Mouse (Mus musculus) inflammation-experienced regulatory T-cells, adult 6 months (primary cell): ENCODE measurements around the gene Ptk7. TPM values are rescaled to one million over a fixed set of nuclear protein-coding genes. Genes with fewer than 3 reads are reported as not detected.
A peak's percentile ranks its signal among the peaks of the same experiment; 100 is the strongest.
"Not testable (repeated sequence)": the region's sequence is repeated elsewhere in the genome, so short reads cannot be mapped to it uniquely, and the experiment has no call there.

Source experiments
- ATAC-seq: one replicate; pipeline ENCODE4 v1.8.0; 2017
- polyA plus RNA-seq, 3 experiments: library from polyadenylated mRNA; unstranded; fragments of 100-300 nt; shearing (Covaris generic); gene quantifications; one replicate each; pipeline ENCODE4 v1.2.1; 2017

Gene Ptk7
- polyA plus RNA-seq, 3 experiments from 2014 or later: not detected

DNA sequence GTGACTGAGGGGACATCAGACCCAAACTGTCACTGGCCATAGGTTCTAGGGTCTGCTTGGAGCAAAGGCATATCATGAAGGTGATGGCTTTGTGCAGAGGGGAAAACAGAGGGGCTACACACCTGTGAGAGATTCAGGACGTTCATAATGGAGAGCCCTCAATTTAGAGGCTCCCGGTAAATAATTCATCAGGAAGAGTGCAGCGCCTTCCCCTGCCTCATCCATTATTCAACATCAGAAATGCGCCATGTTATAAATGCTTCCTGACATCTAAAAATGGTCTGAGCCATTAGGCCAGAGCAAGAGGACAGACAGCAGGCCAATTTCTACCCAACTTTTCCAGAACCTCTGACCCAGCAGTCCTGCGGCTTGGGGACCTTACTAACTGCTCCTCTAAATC lies 24.2 kb downstream of the Ptk7 start:
- no peak for ATAC-seq

DNA sequence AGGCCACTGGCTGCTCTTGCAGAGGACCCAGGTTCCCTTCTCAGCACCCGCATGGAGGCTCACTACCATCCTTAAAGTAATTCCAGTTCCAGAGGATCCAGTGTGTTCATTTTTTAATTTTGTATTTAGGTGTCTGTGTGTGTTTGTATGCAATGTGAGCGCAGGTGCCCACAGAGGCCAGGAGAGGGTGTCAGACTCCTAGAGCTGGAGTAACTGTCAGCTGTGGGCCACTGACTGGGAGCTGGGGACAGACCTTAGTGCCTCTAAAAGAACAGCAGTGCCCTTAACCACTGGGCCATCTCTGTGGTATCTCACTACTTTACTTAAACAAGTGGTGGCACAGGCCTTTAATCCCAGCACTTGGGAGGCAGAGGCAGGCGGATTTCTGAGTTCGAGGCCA lies 26.1 kb downstream of the Ptk7 start:
- no peak for ATAC-seq

DNA sequence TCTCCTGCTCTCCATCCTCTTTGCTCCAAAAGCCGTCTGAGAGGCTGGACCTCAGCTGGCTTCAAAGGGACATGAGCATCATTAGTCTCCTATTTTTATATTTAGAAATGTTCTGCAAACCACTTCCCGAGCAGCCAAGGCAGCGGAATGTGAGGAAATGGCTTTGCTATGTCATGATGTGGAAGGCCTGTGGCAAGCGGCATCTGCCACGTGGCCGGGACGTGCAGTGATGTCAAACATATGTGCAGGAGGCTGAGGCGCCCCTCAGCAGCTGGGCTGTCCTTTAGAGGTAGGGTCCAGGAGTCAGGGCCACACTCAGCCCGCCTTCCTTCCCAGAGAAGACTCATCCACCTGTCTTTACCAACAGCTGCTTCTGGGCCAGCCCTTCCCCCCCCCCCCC lies 27.1 kb downstream of the Ptk7 start:
- ATAC-seq: no peak

DNA sequence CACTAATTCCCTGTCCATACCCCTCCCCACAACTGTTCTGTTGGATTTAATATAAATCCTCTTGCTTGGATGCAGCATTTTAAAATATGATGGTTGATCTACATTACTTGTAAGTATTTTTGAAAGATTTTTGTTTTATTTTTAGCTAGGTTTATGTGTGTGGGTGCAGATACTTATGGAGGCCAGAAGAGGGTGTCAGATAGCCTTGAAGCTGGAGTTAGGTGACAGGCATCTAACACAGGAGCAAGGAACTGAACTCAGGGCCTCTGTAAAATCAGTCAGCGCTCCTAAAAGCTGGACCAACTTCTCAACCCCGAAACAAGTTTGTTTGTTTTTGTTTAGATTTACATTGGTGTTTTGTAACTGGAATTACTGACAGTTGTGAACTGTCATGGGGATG lies 28.7 kb downstream of the Ptk7 start:
- no peak for ATAC-seq

DNA sequence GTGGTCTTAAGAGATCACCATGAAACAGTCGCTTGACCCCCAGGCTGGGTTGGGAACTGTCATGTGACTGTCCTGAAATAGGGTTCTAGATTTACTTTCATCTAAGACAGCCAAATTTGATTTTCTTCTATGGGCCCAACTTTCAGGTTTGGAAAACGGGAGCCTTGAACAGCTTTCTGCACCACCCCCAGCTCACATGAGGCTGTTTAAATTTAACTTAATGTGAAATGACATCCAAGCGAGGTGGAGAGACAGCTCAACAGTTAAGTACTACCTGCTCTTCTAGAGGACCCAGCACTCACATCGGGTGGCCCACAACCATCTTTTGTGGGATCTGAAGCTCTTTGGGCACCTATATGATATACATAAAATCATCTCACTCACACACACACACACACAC lies 30.3 kb downstream of the Ptk7 start:
- ATAC-seq: no peak

DNA sequence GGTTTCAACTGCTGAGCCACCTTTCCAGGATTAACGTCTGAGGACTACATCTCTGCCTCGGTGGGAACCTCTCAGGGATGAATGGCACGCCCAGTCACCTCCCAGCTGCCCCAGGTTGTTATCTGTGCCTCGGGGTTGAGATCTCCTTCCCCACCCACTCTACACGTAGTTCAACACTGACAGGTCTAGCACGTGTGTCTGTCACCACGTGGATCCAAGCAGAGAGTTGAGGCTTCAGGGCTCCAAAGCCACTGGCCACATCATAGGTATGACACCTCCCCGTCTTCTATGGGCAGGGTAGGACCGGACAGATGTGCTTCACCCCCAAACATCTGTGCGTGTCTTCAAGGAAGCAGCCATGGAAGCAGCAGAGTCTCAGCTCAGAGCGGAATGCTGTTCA lies 31.3 kb downstream of the Ptk7 start:
- ATAC-seq: no peak

DNA sequence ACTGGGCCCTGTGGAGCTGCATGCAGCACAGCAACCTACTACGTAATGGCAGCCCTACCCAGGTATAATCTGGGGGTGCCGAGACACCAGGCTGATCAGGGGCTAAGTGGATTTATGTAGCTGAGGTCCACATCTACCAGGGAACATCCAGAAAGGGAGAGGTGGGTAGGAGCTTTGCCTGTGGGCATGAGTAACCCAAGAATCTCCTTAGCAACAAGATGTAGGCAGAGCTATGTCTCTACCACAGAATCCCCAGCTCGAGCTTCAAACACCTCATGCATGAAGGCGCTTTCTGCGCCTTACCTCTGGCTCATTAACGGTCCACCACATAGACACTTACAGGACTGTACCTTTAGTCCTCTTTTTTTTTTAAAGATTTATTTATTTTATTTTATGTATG lies 34.0 kb downstream of the Ptk7 start:
- ATAC-seq: no peak

DNA sequence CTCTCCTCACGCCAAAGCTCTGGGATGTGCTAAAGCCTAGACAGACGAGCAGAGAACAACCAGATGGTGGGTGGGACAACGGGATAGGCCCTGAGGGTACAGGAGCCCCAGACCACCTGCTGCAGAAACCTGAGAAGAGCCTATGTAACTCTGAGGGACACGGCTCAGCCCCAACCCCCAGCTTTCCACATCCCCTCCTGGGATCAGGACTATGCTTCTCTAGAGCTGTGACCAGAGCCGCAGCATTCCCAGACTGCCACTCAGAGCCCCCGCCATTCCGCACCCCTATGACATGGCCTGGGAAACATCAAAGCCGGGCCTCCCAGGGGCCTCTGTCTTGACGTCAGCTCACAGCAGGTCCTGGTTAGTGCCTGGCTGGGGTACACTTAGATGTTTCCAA lies 34.7 kb downstream of the Ptk7 start:
- no peak for ATAC-seq

DNA sequence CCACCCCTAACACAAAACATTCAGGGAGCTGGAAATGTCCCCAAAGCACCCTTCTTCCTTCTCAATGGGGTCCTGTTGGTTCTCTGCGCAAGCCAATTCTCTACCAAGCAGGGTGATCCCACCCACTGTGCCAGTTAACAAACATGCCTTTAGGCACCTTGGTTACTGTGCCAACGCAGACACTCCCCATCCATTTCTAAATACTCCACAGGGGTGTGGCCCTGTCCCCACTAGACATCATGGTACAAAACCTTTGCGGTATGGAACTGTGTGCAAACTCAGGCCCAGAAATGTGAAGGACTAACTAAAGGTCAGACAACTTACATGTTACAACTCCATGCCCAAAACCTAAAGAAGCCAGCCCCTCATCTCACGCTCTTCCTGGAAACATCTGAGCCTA lies 36.2 kb downstream of the Ptk7 start:
- no peak for ATAC-seq

DNA sequence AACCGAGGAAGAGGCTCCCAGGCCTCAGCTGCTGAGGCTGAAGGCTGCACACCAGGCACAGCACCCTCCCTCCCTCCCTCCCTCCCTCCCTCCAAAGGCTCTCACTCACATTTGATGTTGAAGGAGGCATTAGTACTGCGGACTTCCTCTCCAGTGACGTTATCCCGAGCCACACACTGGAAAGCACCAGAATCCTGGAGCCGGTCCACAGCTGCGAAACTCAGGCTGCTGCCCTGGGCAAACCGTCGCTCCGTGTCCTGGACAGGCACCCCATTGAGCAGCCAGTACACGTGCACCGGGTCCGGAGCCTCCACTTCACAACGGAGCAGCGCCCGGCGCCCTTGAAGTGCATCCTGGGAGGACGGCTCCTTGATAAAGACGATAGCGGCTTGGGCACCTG lies 37.9 kb downstream of the Ptk7 start:
- no peak for ATAC-seq

DNA sequence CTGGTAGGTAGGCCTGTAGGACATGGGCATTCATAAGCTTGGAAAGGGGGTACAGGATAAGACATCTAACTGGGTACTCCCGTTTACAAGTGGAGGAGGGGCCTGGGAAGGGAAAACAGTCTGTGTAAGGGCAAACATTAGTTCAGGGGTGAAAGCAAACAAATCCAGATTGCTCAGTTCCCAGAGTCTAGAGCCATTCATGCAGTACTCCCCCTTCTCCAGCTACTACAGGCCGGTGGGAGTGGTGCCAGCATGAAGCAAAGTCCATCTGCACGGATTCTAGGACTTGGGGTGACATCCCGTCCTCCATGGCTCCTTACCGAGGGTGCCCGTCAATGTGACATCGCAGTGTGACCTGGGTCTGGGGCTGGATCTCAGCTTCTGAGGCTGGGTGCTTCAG lies 38.9 kb downstream of the Ptk7 start:
- ATAC-seq: no peak

DNA sequence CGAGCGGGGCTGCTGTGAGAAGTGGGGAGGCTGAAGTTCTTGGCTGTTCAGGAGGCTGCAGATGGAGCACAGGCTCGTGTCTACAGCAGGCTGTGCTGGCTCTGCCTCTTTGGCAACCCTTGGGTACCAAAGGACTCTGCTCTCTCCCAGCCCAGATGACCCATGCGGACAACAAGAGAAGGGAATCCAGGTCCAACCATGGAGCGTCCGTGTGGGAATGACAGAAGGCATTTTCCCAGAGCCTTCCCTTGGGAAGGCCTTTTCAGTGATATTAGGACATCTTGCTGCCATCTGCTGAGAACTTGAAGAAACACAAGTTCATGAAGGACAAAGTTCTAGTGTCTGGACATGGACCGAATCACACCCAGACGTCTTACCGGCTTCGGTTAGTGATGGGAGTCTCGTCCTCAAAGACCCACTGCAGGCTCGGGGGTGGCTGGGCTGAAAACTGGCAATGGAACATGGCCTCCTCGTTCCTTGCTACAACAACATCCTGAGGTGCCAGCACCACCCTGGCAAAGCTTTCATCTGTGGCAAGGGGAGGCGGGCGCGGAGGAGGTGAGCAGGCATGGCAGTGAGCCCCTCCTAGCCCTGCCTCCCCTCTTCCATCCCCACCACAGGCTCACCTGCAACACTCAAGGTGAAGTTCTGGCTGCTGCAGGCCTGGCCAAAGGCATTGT lies 39.5 kb downstream of the Ptk7 start:
- no peak for ATAC-seq

DNA sequence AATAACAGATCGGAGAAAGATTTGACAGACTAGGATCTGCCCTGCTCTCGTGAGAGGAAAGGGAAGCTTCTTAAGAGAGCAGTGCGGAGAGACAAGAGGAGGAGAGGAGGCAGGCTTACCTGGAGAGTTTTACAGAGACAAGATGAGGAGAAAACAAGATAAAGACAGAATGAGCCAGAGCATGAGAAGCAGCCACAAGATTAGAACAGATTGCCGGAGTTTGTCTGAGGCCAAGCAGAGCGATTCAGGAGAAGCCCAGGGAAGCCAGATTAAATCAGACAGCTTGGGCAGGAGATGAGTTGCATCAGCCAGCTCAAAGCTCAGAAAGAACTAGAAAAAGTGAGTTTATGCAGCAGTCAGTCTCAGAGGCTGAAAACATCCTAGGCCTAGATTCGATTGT lies 40.4 kb downstream of the Ptk7 start:
- no peak for ATAC-seq

DNA sequence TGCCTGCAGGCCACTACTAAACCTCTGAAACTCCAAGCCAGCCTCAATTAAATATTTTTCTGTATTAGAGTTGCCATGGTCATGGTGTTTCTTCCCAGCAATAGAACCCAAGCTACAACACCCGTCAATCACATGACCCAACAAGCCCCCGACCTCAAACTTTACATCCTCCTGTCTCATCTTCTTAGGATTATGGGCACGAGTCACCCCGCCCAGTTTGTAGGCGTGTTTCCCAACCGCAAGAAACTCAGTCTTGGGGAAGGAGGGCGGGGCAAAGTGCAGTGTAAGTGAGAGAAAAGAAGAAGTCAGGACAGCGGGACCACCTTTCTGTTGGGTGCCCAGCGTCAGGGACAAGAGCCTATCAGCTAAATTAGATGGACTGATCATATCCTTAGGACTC lies 41.1 kb downstream of the Ptk7 start:
- no peak for ATAC-seq

DNA sequence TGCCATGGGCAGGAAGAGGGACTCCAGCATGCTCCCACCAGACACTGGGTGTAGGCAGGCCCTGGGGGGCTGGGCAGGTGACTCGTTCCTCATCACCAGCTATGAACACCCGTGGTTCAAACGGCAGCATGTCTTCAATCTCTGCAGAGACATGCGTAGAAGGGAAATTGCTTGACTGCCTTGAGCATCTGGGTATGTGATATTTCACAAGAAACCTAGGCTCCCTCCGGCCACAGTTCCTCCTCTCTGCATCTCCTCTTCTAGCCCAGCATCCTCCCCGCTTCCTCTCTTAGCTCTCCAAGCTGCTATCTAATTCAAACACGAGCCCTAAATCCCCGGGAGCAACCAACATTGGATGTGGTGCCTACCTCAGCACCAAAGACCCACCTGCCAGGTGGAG lies 43.0 kb downstream of the Ptk7 start:
- no peak for ATAC-seq

DNA sequence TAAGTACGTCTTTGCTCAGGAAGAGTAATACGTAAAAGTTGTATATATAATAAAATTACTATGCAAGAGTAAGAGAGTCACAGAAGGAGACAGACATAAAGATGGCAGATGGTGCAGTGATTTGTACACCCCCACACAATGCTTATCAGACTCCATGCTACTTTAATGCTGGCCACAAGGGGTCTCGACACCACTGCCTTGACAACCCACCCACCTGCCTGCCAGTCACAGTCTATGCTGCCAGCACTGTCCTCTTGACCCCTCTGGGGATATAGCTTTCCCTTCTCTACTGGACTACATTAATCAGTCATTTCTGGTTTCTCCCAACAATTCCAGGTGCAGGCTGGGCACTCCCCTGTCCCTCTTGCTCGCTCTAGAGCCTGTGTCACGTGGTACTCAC lies 50.7 kb downstream of the Ptk7 start:
- no peak for ATAC-seq

DNA sequence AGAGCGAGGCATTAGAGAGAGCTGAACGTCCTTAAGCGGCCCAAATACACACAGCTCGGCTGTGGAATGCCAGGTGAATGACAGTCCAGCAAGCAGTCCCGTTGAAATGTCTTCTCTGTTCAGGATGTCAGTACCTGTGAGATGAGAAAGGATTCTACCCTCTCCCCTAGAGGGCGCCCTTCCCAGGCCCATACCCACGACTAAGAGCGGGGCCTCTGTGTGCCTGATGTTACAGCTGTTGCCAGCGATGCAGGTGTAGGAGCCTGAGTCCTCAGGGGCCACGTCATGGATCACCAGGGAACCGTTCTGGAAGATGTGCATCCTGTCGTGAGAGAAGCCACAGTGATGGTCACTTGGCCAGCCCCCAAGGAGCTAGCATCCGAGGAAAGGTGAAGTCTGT lies 53.2 kb downstream of the Ptk7 start:
- ATAC-seq: no peak

DNA sequence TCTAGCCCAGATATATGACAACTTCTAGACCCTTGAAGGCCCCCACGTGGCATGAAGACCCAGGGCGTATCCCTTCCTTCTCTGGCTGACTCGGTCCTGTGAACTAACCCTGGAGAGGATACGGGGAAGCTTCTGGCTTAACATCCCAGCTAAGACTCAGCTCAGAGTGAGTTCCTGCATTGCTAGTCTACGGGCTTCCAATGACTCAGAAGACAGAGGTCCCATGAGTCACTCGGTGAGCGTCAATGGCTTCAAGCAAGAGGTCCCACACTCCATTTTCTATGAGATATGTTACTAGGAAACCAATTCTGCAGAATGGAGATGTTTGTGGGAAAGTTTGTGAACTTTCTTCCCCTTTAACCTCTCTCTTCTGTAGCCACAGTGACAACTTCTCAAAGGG lies 54.8 kb downstream of the Ptk7 start:
- ATAC-seq: no peak

DNA sequence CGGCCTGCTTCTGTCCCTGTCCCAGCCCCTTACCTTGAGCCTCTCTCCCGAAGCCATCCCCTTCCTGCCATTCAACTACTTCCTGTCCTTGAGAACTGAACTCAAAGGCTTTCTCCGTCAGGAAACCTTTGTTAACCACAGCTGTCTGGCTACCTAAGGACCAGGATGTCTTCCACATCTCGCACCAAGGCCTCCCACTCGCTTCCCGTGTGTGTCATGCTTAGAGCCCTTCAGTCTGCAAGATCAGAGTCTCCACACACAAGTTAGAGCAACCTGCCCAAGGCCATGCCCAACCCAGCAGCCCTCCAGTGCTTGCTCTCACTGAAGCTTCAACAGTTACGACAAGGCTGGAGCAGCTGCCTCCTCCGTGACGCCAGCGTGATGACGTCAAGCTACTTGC lies 58.3 kb downstream of the Ptk7 start:
- ATAC-seq: no peak

DNA sequence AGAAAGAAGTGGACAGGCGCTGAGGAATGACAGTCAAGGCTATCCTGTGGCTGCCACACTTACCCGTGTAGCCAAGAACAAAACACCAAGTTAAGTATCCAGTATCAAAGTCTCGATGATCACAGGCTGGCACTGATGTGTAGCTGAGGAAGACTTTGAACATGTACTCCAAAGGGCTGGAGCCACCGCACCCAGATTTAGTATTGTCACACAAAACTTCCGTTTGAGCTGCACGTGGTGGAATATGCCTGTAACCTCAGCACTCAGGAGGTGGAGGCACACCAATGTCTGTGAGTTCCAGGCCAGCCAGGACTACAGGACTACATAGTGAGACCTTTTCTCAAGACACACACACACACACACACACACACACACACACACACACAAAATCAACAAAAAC lies 70.2 kb downstream of the Ptk7 start:
- no peak for ATAC-seq

DNA sequence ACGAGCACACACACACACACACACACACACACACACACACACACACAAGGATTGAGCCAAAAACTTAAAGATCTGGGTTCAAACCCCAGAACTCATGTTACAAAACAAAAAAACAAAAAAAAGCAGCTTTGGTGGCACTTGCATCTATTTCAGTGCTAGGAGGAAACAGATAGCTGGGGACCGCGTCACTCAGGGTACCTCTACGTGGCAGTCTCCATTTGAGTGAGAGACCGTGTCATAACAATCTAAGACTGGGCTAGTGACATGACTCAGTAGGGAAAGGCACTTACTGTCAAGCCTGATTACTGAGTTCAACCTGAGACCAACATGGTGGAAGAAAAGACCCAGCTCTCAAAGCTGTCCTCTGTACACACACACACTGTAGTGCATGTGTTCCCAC lies 71.2 kb downstream of the Ptk7 start:
- no peak for ATAC-seq

DNA sequence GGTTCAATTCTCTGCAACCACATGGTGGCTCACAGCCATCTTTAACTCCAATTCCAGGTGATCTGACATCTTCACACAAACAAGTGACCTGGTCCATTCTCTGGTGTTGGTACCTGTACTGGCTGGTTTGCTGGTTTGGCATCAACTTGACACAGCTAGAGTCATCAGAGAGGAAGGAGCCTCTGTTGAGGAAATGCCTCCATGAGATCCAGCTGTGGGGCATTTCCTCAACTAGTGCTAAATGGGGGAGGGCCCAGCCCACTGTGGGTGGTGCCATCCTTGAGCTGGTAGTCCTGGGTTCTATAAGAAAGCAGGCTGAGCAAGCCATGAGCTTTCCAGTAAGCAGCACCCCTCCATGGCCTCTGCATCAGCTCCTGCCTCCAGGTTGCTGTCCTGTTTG lies 72.0 kb downstream of the Ptk7 start:
- not testable (repeated sequence) for ATAC-seq

DNA sequence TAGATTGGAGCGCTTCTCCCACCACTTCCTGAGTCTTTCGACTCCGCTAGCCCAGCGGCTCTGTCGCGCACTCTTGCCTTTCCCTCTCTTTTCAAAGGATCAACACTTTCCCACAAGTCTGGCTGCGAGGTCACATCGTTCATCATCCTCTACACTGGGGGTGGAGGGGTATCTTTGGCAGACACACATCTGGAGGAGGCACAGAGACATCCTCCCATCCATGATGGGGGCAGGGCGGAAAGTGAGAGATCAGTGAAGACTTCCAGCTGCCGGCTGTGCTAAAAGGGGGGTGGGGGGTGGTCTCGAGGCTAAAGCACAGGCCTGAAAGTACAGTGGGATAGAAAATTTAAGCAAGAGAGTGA lies 72.7 kb downstream of the Ptk7 start:
- ATAC-seq: peak; percentile 17

DNA sequence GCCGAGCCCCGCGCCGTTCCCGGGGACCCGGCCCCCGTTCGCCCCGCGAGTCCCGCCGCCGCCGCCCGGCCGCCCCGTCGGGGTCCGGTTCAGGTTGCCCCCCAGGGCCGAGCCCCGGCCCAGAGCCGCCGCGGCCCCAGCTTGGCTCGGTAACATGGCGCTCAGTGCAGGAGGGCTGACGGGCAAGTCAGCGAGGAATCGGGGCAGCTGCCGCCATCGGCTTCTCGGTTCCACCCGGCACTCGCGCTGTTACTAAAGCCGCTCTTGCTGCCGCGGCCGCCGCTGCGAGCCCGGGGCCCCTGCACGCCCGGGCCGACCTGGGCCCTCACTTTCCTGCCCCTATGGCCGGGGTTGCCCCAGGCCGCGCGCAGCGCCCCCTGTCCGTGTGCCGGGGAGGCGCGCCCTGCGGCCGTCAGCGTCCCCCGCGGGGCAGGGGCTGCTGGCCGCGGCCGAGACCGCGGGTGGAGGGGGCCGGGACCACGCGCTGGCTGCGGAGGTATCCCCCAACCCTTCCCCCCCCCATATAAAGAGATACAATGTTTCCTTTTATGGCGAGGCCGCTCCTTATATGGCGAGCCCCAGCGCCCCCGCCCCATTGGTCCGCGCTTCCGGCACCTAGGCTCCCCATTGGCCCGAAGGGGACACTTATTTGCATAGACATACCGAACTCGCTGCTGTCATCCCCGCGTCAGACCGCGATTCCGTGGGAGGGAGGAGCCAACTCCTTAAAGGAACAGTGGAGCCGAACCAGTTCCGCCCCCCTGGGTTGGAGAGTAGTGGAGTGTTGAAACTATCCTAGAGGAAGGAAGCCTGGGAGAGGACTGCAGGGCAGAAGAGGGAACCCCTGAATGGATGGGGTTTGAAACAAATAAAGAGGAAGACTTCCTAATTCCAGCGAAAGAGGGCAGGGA lies 73.4 kb downstream of the Ptk7 start, which contains the start of gene Srf:
Srf (minus strand) TSS at position 503 of the 911 bp plus-strand sequence.
- peak; percentile 97 for ATAC-seq
